Mouse (Mus musculus) retina, adult 2 months (tissue): ENCODE data around the gene Myoz2.

Experiments
- DNase-seq: peaks from one replicate; pipeline ENCODE4 v3.0.0-alpha.2; 2012; ENCODE audit warnings: low read depth, low spot score

Myoz2 gene

GRCm38 (mm10) chr3:123009417-123009816, 25.4 kb downstream of the Myoz2 start:
- no peak for DNase-seq

GRCm38 (mm10) chr3:123007386-123007785, 27.4 kb downstream of the Myoz2 start:
- DNase-seq = no peak

GRCm38 (mm10) chr3:123001053-123001452, 33.8 kb downstream of the Myoz2 start:
- no peak for DNase-seq

- DNase-seq = no peak
Observed at GRCm38 (mm10) chr3:122998511-122998910, 36.3 kb downstream of the Myoz2 start.

GRCm38 (mm10) chr3:122996968-122997367, 37.8 kb downstream of the Myoz2 start:
- DNase-seq = no peak

- no peak for DNase-seq
Observed at GRCm38 (mm10) chr3:122986906-122987305, 47.9 kb downstream of the Myoz2 start.

GRCm38 (mm10) chr3:122986386-122986785, 48.4 kb downstream of the Myoz2 start:
- DNase-seq = no peak

- DNase-seq = no peak
Observed at GRCm38 (mm10) chr3:122985183-122985944, 49.5 kb downstream of the Myoz2 start.

GRCm38 (mm10) chr3:122984249-122985182, 50.3 kb downstream of the Myoz2 start, which contains the start of gene Usp53:
Gene Usp53, minus strand, starts transcription at chr3:122984510.
- DNase-seq = peak; percentile 89

- no peak for DNase-seq
Observed at GRCm38 (mm10) chr3:122983849-122984248, 51.0 kb downstream of the Myoz2 start.

- no peak for DNase-seq
Observed at GRCm38 (mm10) chr3:122975964-122976363, 58.9 kb downstream of the Myoz2 start.

GRCm38 (mm10) chr3:122975363-122975762, 59.5 kb downstream of the Myoz2 start:
- DNase-seq = no peak

- no peak for DNase-seq
Observed at GRCm38 (mm10) chr3:122974833-122975232, 60.0 kb downstream of the Myoz2 start.

GRCm38 (mm10) chr3:122972126-122972822, 62.5 kb downstream of the Myoz2 start:
- DNase-seq = no peak

GRCm38 (mm10) chr3:122968391-122968790, 66.4 kb downstream of the Myoz2 start:
- DNase-seq = no peak

- no peak for DNase-seq
Observed at GRCm38 (mm10) chr3:122964301-122964700, 70.5 kb downstream of the Myoz2 start.
